In genomic region chr11:84001257-84001656, GRCm38 (mm10) we compare ENCODE assay signal across 16 mouse cellular contexts. TPM values are rescaled to one million over a fixed set of nuclear protein-coding genes. Genes with fewer than 3 reads are reported as not detected.
DNase-seq lines count a peak whose midpoint lies in the region; ATAC-seq and TF ChIP-seq lines count a peak whose summit lies in the region.
"Had no signal": no experiment of that assay in that cellular context is flagged by ENCODE, and none has a peak within 500 bp of the region (broad histone marks: within the 10 kb centered on the region; RNA-seq: fewer than 3 reads in every experiment).

No protein-coding gene starts in this region.

- TF ChIP-seq CTCF in kidney, postnatal 0 days (IDR thresholded peaks at IDR 0.05; ENCODE audit: low read depth), result peak; percentile 41
- peak; percentile 22 for TF ChIP-seq CTCF in midbrain, postnatal 0 days (IDR thresholded peaks at IDR 0.05)

- H3K27me3 ChIP-seq in kidney, postnatal 0 days (ENCODE audit: insufficient read depth, low read length), result no peaks in the 10 kb centered on the region
- H3K27me3 ChIP-seq in midbrain, postnatal 0 days (ENCODE audit: insufficient read depth, low read length), result no peaks in the 10 kb centered on the region
- no peaks in the 10 kb centered on the region for H3K27me3 ChIP-seq in midbrain, embryonic 13.5 days
- H3K27me3 ChIP-seq: embryonic facial prominence, embryonic 15.5 days; hindbrain, embryonic 12.5 days; kidney, embryonic 15.5 days had no signal

- H3K4me1 ChIP-seq in kidney, postnatal 0 days (replicated peaks; ENCODE audit: insufficient read depth, low read length), result no peaks in the 10 kb centered on the region
- no peaks in the 10 kb centered on the region for H3K4me1 ChIP-seq in midbrain, postnatal 0 days (ENCODE audit: insufficient read depth, low read length)
- no peaks in the 10 kb centered on the region for H3K4me1 ChIP-seq in midbrain, embryonic 13.5 days (replicated peaks)
- H3K4me1 ChIP-seq: embryonic facial prominence, embryonic 15.5 days; forebrain, embryonic 10.5 days; hindbrain, embryonic 12.5 days; kidney, embryonic 15.5 days had no signal

- no peak for ATAC-seq in kidney, postnatal 0 days (replicated peaks; ENCODE audit: low FRiP score, low read depth)
- ATAC-seq in midbrain, postnatal 0 days (ENCODE audit: low FRiP score), result no peak
- no peak for ATAC-seq in midbrain, embryonic 13.5 days

- no peak overlapping the region for H3K4me3 ChIP-seq in kidney, postnatal 0 days (replicated peaks; ENCODE audit: low read depth, low read length)
- no peak overlapping the region for H3K4me3 ChIP-seq in midbrain, postnatal 0 days (ENCODE audit: low read depth, low read length)
- no peak overlapping the region for H3K4me3 ChIP-seq in midbrain, embryonic 13.5 days (replicated peaks)
- H3K4me3 ChIP-seq: embryonic facial prominence, embryonic 15.5 days; forebrain, embryonic 10.5 days; gastrocnemius, adult 2 months; hindbrain, embryonic 12.5 days; kidney, embryonic 15.5 days had no signal

- intact Hi-C loops in left cerebral cortex, postnatal 36 days (cut with DNase I), result no loop called here

- no peak overlapping the region for H3K9ac ChIP-seq in kidney, postnatal 0 days (ENCODE audit: low read depth, low read length)
- H3K9ac ChIP-seq in midbrain, postnatal 0 days (replicated peaks; ENCODE audit: low read length, poor library complexity, severe bottlenecking), result no peak overlapping the region
- no peak overlapping the region for H3K9ac ChIP-seq in midbrain, embryonic 13.5 days (replicated peaks)
- H3K9ac ChIP-seq: embryonic facial prominence, embryonic 15.5 days; hindbrain, embryonic 12.5 days; kidney, embryonic 15.5 days had no signal

- H3K4me2 ChIP-seq in kidney, postnatal 0 days (ENCODE audit: low read length), result no peak overlapping the region
- H3K4me2 ChIP-seq in midbrain, postnatal 0 days (ENCODE audit: low read depth, low read length, poor library complexity, severe bottlenecking), result no peak overlapping the region
- no peak overlapping the region for H3K4me2 ChIP-seq in midbrain, embryonic 13.5 days (replicated peaks)
- H3K4me2 ChIP-seq: embryonic facial prominence, embryonic 15.5 days; hindbrain, embryonic 12.5 days; kidney, embryonic 15.5 days had no signal

- H3K27ac ChIP-seq in kidney, postnatal 0 days, result no peak overlapping the region
- no peak overlapping the region for H3K27ac ChIP-seq in midbrain, postnatal 0 days (ENCODE audit: low read depth, low read length)
- no peak overlapping the region for H3K27ac ChIP-seq in midbrain, embryonic 13.5 days
- H3K27ac ChIP-seq: embryonic facial prominence, embryonic 15.5 days; forebrain, embryonic 10.5 days; gastrocnemius, adult 2 months; hindbrain, embryonic 12.5 days; kidney, embryonic 15.5 days had no signal

- peaks cover 29% of the 10 kb centered on the region for H3K36me3 ChIP-seq in kidney, postnatal 0 days (ENCODE audit: insufficient read depth, low read length)
- H3K36me3 ChIP-seq in midbrain, postnatal 0 days (ENCODE audit: insufficient read depth, low read length), result peaks cover 43% of the 10 kb centered on the region
- peaks cover 94% of the 10 kb centered on the region for H3K36me3 ChIP-seq in midbrain, embryonic 13.5 days

- WGBS in kidney, postnatal 0 days, result 91% methylated on average over 3 of the region's 3 CpGs
- WGBS in midbrain, postnatal 0 days, result 85% methylated on average over 3 of the region's 3 CpGs
- 87% methylated on average over 3 of the region's 3 CpGs for WGBS in midbrain, embryonic 13.5 days

- DNase-seq in kidney, postnatal 0 days (ENCODE audit: low spot score), result peak; percentile 21
- DNase-seq in kidney, postnatal 14 days, result no peak
- DNase-seq in midbrain, postnatal 0 days (ENCODE audit: low spot score), result no peak
- DNase-seq in R1 (ENCODE audit: low read depth, low spot score), result peak; percentile 56
- no peak for DNase-seq in heart, adult 18-20 months
- DNase-seq in left cerebral cortex, postnatal 36 days (ENCODE audit: low spot score in 2 of 2), result no peak
- DNase-seq: adrenal gland, adult 8-10 months; cerebellum, adult 2 months; gastrocnemius, adult 2 months; lung, adult 18-20 months; midbrain, embryonic 14.5 days had no signal

- H3K9me3 ChIP-seq in kidney, postnatal 0 days (replicated peaks; ENCODE audit: low read length), result no peaks in the 10 kb centered on the region
- H3K9me3 ChIP-seq in midbrain, postnatal 0 days (ENCODE audit: low read length), result no peaks in the 10 kb centered on the region
- H3K9me3 ChIP-seq in midbrain, embryonic 13.5 days, result no peaks in the 10 kb centered on the region
- H3K9me3 ChIP-seq: embryonic facial prominence, embryonic 15.5 days; forebrain, embryonic 10.5 days; hindbrain, embryonic 12.5 days; kidney, embryonic 15.5 days had no signal

RNA-seq across cellular contexts. Expression of gene Synrg, which starts 37.0 kb away (rescaled TPM):
- polyA plus RNA-seq in kidney, postnatal 0 days (2015; fragmentation: Nextera tagmentation; extraction: Ambion mirVana), result 6.9 and 7.3 TPM in 2 replicates
- total RNA-seq in midbrain, postnatal 0 days (2014; rRNA removed), result 43.1 and 44.5 TPM in 2 replicates
- 15.3 and 17.1 TPM in 2 replicates for polyA plus RNA-seq in midbrain, postnatal 0 days (2015; fragmentation: Nextera tagmentation; extraction: Ambion mirVana)
- 34.2 and 34.4 TPM in 2 replicates for polyA plus RNA-seq in midbrain, embryonic 13.5 days (2015; fragmentation: Nextera tagmentation; extraction: Ambion mirVana)
- 10 to 100 TPM; 26.7 to 31.0 TPM for total RNA-seq in heart, adult 18-20 months (2021)
- total RNA-seq in left cerebral cortex, postnatal 36 days (2021), result 10 to 100 TPM; 58.1 to 58.8 TPM

RNA-seq across cellular contexts. Expression of gene Ddx52, which starts 59.4 kb away (rescaled TPM):
- polyA plus RNA-seq in kidney, postnatal 0 days (2015; fragmentation: Nextera tagmentation; extraction: Ambion mirVana), result 32.5 and 34.8 TPM in 2 replicates
- 14.6 and 16.4 TPM in 2 replicates for total RNA-seq in midbrain, postnatal 0 days (2014; rRNA removed)
- 16.1 and 16.3 TPM in 2 replicates for polyA plus RNA-seq in midbrain, postnatal 0 days (2015; fragmentation: Nextera tagmentation; extraction: Ambion mirVana)
- polyA plus RNA-seq in midbrain, embryonic 13.5 days (2015; fragmentation: Nextera tagmentation; extraction: Ambion mirVana), result 33.0 and 34.6 TPM in 2 replicates
- total RNA-seq in heart, adult 18-20 months (2021), result 10 to 100 TPM; 10.2 to 10.3 TPM
- 10 to 100 TPM; 12.8 to 14.8 TPM for total RNA-seq in left cerebral cortex, postnatal 36 days (2021)

Comparison
In these comparisons a context has a peak if more than half of its experiments do, and no peak if none do; other contexts are left out.
1. DNase-seq: peak in kidney, postnatal 0 days (single experiment) and R1 (single experiment); none in kidney, postnatal 14 days (single experiment), midbrain, postnatal 0 days (single experiment), heart, adult 18-20 months (0 of 2) and left cerebral cortex, postnatal 36 days (0 of 2).